Mouse (Mus musculus) small intestine, adult 2 months (tissue): ENCODE data around the gene Gm10697.
"Not testable (repeated sequence)": the region's sequence is repeated elsewhere in the genome, so short reads cannot be mapped to it uniquely, and the experiment has no call there.

ENCODE experiments used
- CTCF ChIP-seq: fragments of 200-500 bp; IDR thresholded peaks from 2 replicates; pipeline ENCODE4 v1.5.1; 2012; ENCODE audit warnings: low read depth, mild to moderate bottlenecking, control low read depth, inconsistent platforms, low read length, moderate library complexity, mixed read lengths; ENCODE audit not compliant: insufficient replicate concordance, insufficient read length; ENCODE audit errors: extremely low read depth
- POLR2A ChIP-seq: fragments of 200-500 bp; IDR thresholded peaks from 2 replicates; pipeline ENCODE4 v1.6.1; 2012; ENCODE audit warnings: low read depth, mild to moderate bottlenecking, control low read depth, inconsistent platforms, low read length, moderate library complexity

DNA sequence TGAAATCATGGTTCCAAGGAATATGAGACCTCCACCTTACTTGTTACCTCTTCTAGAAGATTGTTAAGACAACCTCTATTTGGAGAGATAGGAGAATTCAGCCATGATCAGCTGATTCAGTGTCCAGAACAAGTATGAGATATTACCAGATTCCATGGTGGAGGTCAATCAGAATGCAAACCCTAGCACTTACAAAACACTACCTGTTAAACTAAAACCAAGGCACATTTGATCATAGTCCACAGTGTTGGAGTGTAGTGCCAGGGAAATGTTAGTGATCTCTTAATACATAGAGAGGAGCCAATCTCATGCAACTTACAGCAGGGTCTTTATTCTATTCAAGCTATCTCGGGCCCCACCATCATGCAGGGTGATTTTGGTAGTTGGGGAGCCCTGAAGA is 42.6 kb upstream of the Gm10697 start:
- not testable (repeated sequence) for TF ChIP-seq POLR2A, CTCF
